Mouse (Mus musculus) embryonic fibroblast, embryonic 13.5 days (primary cell): ENCODE results near the gene Ahctf1.

Experiments used
- CTCF ChIP-seq: IDR thresholded peaks from 2 replicates; pipeline ENCODE4 v1.5.1; 2011; ENCODE audit warnings: mild to moderate bottlenecking, control low read depth, low read length, moderate library complexity, borderline replicate concordance; ENCODE audit not compliant: insufficient read depth
- POLR2A ChIP-seq: IDR thresholded peaks from 2 replicates; pipeline ENCODE4 v1.6.1; 2011; ENCODE audit warnings: low read depth, mild to moderate bottlenecking, control low read depth, low read length, moderate library complexity

- no peak for TF ChIP-seq POLR2A
- no peak for TF ChIP-seq CTCF
Measured at GRCm38 (mm10) chr1:179847173-179847572, 43.7 kb upstream of the Ahctf1 start.
